Mouse (Mus musculus): Measurements from ENCODE around the gene Kalrn.

Gene Kalrn

GRCm38 (mm10) chr16:34199543-34199942 is 373.8 kb downstream of the Kalrn start:
- DNase-seq (ENCODE audit: low read depth, low spot score) = no peak

DNA sequence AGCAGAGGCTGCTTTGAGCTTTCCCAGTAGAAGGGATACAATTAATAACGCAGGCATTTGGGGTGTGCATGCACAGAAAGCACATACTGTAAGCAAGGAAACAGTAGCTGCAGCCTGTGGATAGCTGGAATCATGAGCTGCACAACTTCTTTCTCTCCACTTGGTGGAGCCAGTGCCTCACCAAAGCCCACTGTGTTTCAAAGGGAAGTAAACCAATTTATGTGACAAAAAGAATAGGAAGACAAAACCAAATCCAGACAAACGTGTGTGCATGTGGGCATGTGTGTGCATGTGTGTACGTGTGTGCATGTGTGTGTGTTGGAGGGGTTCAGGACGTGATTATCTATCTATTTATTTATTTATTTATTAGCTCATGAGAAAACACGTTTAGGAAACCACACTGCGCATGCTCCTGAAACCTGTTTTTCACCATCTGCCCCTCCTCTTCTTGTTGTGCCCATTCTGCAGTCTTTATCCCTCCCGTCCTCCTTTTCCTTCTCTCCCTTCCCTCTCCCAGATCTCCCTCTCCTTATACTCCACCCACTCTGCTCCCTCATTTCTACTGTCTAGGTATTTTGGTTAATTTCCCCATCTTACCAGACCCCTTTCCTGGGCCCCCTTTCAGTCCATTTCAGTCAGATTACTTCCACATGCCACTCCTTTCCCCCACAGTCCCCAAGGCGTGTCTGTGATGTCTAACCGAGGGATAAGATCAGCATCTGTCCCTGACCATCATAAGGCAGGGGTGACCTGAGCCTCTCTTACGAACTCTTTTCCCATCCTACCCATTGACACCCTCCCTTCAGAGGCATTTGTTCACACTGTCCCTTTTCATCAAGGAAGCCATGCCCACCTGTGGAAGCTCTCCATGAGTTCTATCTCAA is 380.1 kb downstream of the Kalrn start:
- DNase-seq (ENCODE audit: low read depth, low spot score) = peak; percentile 25

- DNase-seq (ENCODE audit: low read depth, low spot score) = no peak
Measured at GRCm38 (mm10) chr16:34184721-34185120, 388.6 kb downstream of the Kalrn start.

DNA sequence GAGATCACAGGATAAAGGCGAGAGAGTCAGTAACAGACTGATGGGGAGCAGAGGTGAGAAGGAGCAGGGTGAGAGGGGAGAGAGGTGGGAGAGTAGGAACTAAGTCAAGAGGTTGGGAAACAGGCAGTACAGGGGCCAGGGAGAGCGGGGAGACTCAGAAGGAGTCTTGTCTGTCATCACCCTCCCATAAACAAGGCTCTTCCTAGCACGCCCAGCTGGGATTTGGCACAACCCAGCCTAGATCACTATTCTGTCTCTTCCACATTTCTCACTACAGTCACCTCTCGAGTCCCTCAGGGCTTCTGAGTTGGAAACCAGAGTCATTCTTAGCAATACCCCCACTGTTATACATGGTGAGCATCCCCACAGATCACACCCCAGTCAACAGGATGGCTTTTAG is 390.1 kb downstream of the Kalrn start:
- no peak for DNase-seq (ENCODE audit: low read depth, low spot score)

- no peak for DNase-seq (ENCODE audit: low read depth, low spot score)
Measured at GRCm38 (mm10) chr16:34175625-34176024, 397.7 kb downstream of the Kalrn start.

GRCm38 (mm10) chr16:34172572-34173181 is 400.7 kb downstream of the Kalrn start:
- DNase-seq (ENCODE audit: low read depth, low spot score) = no peak

DNA sequence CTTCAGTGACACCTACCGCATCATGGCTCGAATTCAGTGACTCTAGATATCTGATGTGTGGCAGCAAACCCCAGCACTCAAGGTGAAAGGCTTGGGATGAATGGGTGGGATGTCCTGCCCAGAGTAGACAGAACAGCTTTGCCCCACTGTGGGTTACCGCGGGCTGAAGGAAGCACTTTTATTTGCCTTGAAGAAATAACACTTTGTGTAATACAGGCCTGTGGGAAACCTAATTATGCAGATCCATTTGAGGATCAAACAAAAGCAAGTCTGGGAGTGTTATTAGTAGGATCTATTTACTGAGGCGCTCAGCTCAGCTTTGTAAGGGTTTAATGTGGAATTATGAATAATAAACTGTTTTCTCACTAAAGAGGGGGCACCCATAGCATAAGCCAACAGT is 406.3 kb downstream of the Kalrn start:
- DNase-seq (ENCODE audit: low read depth, low spot score) = no peak

- DNase-seq (ENCODE audit: low read depth, low spot score) = no peak
Measured at GRCm38 (mm10) chr16:34163086-34163485, 410.2 kb downstream of the Kalrn start.

DNA sequence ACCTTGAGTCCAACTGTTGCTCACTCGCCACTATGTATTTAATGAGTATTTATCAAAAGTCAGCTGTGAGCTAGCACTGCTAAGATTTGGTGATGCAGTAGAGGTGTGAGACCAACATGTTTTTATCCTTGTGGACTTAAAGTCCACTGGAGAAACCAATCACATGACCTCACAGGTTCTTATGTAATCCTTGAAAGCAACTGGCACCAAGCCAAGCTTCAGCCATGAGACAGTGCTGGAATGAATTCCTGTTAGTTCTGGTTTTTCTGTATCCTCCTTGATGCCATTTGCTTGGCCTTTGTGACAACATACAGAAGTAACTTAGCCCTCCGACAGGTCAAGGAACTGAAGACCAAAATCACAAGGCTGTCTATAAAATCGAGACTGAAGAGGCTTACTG is 413.8 kb downstream of the Kalrn start:
- no peak for DNase-seq (ENCODE audit: low read depth, low spot score)

GRCm38 (mm10) chr16:34157386-34158135 is 415.8 kb downstream of the Kalrn start:
- no peak for DNase-seq (ENCODE audit: low read depth, low spot score)

DNA sequence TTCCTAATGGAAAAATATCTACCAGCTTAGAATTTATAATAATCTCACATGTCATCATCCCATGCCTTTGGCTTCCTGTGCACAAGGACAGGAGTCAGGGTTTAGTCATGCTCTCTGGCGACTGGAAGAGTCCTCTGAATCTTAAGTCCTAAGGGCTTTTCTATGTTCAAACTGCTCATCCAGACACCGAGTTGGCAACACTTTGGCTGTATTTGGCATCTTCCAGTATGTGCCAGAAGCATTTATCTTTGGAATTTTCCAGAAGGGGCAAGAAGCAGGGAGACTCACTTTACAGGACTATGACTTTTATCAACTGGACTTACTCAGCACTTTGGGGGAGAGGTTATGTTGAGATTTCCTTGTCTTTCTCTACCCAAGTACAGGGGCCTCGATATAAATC is 417.6 kb downstream of the Kalrn start:
- no peak for DNase-seq (ENCODE audit: low read depth, low spot score)

- DNase-seq (ENCODE audit: low read depth, low spot score) = no peak
Measured at GRCm38 (mm10) chr16:34154903-34155302, 418.4 kb downstream of the Kalrn start.

GRCm38 (mm10) chr16:34151528-34152071 is 421.7 kb downstream of the Kalrn start:
- no peak for DNase-seq (ENCODE audit: low read depth, low spot score)

DNA sequence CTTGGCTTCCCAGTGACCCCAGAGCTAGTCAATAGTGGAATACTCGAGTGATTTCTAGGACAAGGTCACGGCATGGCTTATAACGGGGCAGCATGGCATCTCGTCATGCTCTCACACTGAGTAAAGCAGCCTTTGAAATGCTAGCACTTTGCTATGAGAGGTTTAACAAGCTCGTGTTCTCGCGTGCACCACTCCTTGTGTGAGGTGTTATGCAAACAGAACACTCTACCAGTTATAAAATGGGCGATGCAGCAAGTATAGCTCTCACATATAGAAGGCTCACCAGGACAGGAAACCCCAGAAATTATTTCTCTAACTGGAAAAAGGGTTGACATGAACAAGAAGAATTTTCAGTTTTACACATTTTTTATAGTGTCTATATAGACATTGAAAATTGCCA is 431.7 kb downstream of the Kalrn start:
- no peak for DNase-seq (ENCODE audit: low read depth, low spot score)

DNA sequence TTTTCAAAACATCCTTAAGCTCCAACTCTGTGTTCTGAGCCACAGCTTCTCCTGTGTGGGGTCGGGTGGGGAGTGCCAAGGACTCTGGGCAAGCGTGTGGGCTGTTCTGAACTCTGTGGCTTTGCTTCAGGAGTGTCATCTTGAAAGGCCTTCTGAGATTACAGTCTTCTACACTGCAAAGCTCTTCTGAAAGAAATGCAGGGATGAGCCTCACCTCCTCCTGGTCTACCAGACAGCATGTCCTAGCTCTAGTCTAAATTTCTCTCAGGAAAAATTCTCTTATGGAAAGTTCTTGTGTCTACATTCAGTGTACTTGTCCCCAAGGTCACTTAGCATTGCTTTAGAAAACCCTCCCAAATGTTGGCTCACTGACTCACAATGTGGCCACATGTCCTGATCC is 438.3 kb downstream of the Kalrn start:
- DNase-seq (ENCODE audit: low read depth, low spot score) = no peak

DNA sequence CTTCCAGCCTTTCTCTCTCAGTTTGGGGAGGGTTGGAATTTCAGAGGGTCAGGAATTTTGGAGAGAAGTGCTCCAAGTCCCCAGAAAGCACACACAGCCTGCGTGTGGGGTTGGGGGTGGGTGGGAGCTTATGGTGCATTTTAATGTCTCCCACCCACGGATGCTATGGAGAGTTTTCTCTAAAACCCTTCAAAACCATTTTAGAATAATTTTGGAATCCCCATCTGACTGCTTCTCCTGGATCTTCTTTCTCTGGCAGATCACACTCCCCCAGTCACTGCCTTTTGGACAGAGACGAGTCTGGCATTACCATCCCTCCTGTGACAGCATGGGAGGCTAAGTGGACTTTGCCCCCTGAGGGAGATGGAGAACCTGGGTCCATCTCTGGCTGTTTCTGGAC is 438.7 kb downstream of the Kalrn start:
- DNase-seq (ENCODE audit: low read depth, low spot score) = no peak

- DNase-seq (ENCODE audit: low read depth, low spot score) = peak; percentile 71
Measured at GRCm38 (mm10) chr16:34125595-34125994, 447.7 kb downstream of the Kalrn start.

DNA sequence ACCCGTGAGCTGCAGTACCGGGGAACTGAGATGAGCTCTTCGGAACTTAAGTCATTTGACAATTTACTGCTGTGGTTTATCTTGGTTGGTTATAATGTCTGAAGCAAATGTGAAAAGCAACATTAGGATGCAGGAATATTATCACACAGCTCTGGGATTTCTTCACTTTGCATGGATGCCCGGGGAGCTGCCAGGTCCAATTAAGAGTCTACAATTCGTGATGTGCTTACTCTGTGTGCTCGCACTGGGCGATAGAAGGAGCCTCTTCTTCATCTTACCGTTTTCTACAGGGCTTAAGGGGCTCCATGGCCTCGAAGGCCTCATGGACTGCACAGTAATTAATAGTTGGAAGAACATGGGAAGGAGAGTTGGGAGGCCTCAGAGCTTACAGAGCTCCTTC is 450.8 kb downstream of the Kalrn start:
- no peak for DNase-seq (ENCODE audit: low read depth, low spot score)

- DNase-seq (ENCODE audit: low read depth, low spot score) = no peak
Measured at GRCm38 (mm10) chr16:34121288-34121687, 452.0 kb downstream of the Kalrn start.

DNA sequence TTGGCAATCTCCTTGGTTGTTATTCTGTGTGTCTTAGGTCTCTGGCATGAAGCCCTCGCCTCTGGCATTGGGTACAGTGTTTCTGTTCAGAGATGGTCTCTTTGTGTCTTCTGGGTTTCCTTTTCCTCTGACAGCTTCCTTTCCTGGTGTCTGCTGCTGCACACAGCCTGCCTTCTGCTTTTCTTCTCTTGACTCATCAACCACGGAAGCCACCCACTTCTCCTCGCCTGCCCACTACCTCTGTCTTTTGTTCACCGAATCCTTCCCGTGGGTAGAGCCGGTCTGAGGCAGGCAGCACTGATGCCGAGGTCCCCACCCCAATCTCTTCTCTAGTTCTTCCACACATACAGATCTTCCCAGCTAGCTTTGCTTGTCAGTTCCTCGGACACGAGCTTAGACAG is 452.5 kb downstream of the Kalrn start:
- peak; percentile 54 for DNase-seq (ENCODE audit: low read depth, low spot score)

DNA sequence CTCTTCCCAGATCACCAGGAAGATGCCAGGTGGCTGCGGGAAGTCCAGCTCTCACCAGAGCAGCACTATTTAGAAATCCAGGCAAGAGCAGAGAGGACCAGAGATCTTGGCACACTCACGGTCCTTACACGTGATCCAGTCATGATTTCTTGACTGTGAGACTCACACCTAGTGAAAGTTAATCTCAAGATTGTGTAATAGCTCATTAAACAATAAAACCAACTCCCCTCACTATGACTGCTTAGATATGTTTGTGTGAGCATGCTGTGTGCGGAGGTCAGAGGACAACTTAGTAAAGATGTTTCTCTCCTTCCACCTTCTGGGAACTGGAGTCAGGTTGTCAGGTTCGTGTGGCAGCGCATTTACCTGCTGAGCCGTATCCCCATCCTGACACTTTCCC is 453.5 kb downstream of the Kalrn start:
- no peak for DNase-seq (ENCODE audit: low read depth, low spot score)

DNA sequence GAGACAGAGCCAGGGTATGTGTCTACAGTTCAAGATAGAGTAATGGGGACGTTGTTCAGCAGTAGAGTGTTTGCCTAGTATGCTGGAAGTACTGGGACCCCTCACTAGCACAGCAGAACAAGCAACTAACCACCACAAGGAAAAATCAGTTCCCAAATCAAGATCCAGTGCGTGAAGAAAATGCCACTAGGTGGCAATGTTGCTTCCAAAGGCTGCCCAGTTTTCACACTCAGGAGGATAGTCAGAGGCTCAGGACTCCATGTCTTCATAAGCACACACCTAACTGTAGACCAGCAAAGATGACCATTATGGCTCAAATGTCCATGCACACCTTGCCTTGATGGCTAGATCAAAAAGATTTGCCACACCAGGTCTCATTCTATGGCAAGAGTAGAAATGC is 454.0 kb downstream of the Kalrn start:
- DNase-seq (ENCODE audit: low read depth, low spot score) = peak; percentile 41

Data from CD4-positive, CD25-positive, alpha-beta regulatory T cell, adult 2 months (primary cell).